Mouse (Mus musculus): ENCODE data around the gene Efhd2.

GRCm38 (mm10) chr4:141816267-141816666, 58.5 kb downstream of the Efhd2 start:
- TF ChIP-seq ZNF384 (IDR thresholded peaks at IDR 0.05; ENCODE audit: low read depth, low read length) (no peak), MAFK (IDR thresholded peaks at IDR 0.05; ENCODE audit: insufficient read depth, low read depth, low read length) (no peak), ZC3H11A (IDR thresholded peaks at IDR 0.05; ENCODE audit: borderline replicate concordance, low read depth, low read length) (no peak), CHD2 (IDR thresholded peaks at IDR 0.05; ENCODE audit: low read depth, low read length) (no peak), HCFC1 (IDR thresholded peaks at IDR 0.05; ENCODE audit: borderline replicate concordance, insufficient read depth, low read length) (no peak)
